8 mouse cellular contexts compared by ENCODE assay signal in the genomic region with DNA sequence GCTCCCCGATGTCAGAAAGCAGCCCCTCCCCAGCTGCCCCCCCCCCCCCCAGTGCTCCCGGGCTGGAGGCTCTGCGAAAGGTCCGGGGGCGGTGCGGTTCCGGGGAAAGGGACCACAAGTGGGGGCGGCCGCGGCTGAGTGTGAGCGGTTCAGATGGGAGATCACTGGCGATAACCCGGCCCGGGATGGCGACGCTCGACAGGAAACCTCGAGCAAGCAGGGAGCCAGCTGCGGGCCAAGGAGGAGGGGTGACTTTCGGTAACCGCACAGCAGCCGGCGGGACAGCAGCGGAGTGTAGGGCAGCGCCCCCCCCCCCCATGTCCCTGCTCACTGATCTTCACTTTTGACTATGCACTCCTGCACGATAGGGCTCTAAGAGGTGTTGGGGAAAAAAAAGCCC. TPM values are rescaled to one million over a fixed set of nuclear protein-coding genes. Genes with fewer than 3 reads are reported as not detected.
A peak's percentile ranks its signal among the peaks of the same experiment; 100 is the strongest.
DNase-seq lines count a peak whose midpoint lies in the region; ATAC-seq and TF ChIP-seq lines count a peak whose summit lies in the region.

No protein-coding gene starts in this region.

- H3K27me3 ChIP-seq in testis, adult 2 months (ENCODE audit: control insufficient read depth, insufficient read depth, low read length), result peaks cover 3% of the 10 kb centered on the region; the same call in 1 of the 2 replicates
- peaks cover 54% of the 10 kb centered on the region for H3K27me3 ChIP-seq in embryonic facial prominence, embryonic 15.5 days
- H3K27me3 ChIP-seq in small intestine, adult 2 months (ENCODE audit: control insufficient read depth, insufficient read depth, low read length), result no peaks in the 10 kb centered on the region

- H3K9me3 ChIP-seq in embryonic facial prominence, embryonic 15.5 days (replicated peaks), result no peaks in the 10 kb centered on the region

- TF ChIP-seq CTCF in testis, adult 2 months (IDR thresholded peaks at IDR 0.05; ENCODE audit: control insufficient read depth, insufficient read depth, insufficient replicate concordance, low read depth, low read length), result no peak
- no peak for TF ChIP-seq CTCF in small intestine, adult 2 months (IDR thresholded peaks at IDR 0.05; ENCODE audit: extremely low read depth, insufficient read length, insufficient replicate concordance, low read depth, low read length)

- no peak; the same call in 1 of the 2 replicates for ATAC-seq in embryonic facial prominence, embryonic 15.5 days (ENCODE audit: insufficient number of reproducible peaks, low FRiP score, low TSS enrichment, low read depth)
- peak; percentile 58 for ATAC-seq in inflammation-experienced regulatory T-cells, adult 6 months

- 0 out of 2 replicates have a peak overlapping the region, but pooled peaks have one; percentile 15 for H3K9ac ChIP-seq in embryonic facial prominence, embryonic 15.5 days

- H3K4me2 ChIP-seq in embryonic facial prominence, embryonic 15.5 days (replicated peaks), result peak overlapping the region; percentile 99

- H3K36me3 ChIP-seq in testis, adult 2 months (ENCODE audit: control insufficient read depth, insufficient read depth, low read length), result no peaks in the 10 kb centered on the region
- no peaks in the 10 kb centered on the region for H3K36me3 ChIP-seq in embryonic facial prominence, embryonic 15.5 days
- no peaks in the 10 kb centered on the region for H3K36me3 ChIP-seq in small intestine, adult 2 months (ENCODE audit: control insufficient read depth, insufficient read depth, low read length)

- DNase-seq in testis, postnatal 14 days (ENCODE audit: low spot score), result no peak
- DNase-seq in lung, postnatal 10 days, result peak; percentile 48
- no peak for DNase-seq in cerebellum, adult 9-10 months
- no peak for DNase-seq in urinary bladder, adult 18-20 months (ENCODE audit: low spot score in 2 of 2)

- peak overlapping the region; percentile 65 for H3K4me3 ChIP-seq in testis, adult 2 months (ENCODE audit: control insufficient read depth, low read depth, low read length)
- peak overlapping the region; percentile 50 for H3K4me3 ChIP-seq in embryonic facial prominence, embryonic 15.5 days (replicated peaks)
- peak overlapping the region; percentile 66 for H3K4me3 ChIP-seq in small intestine, adult 2 months (ENCODE audit: low read depth, low read length)

- H3K4me1 ChIP-seq in testis, adult 2 months (ENCODE audit: control insufficient read depth, insufficient read depth, low read length), result peaks cover 12% of the 10 kb centered on the region
- H3K4me1 ChIP-seq in embryonic facial prominence, embryonic 15.5 days, result peaks cover 23% of the 10 kb centered on the region
- peaks cover 23% of the 10 kb centered on the region for H3K4me1 ChIP-seq in small intestine, adult 2 months (ENCODE audit: control insufficient read depth, insufficient read depth, insufficient read length, low read length)

- WGBS in embryonic facial prominence, embryonic 15.5 days, result under 1% methylated on average over 26 of the region's 26 CpGs
- WGBS in small intestine, adult 2 months, result 1% methylated on average over 26 of the region's 26 CpGs

- H3K27ac ChIP-seq in testis, adult 2 months (ENCODE audit: control insufficient read depth, insufficient read depth, low read depth, low read length), result no peak overlapping the region
- no peak overlapping the region for H3K27ac ChIP-seq in embryonic facial prominence, embryonic 15.5 days (replicated peaks)
- peak overlapping the region; percentile 35; the same call in 1 of the 2 replicates for H3K27ac ChIP-seq in small intestine, adult 2 months (ENCODE audit: insufficient read depth, low read depth, low read length)

- TF ChIP-seq POLR2A in testis, adult 2 months (IDR thresholded peaks at IDR 0.05; ENCODE audit: control insufficient read depth, low read depth, low read length), result no peak
- no peak for TF ChIP-seq POLR2A in small intestine, adult 2 months (IDR thresholded peaks at IDR 0.05; ENCODE audit: low read depth, low read length)

RNA-seq across cellular contexts. Expression of a gene that starts 56.5 kb away (rescaled TPM):
- polyA plus RNA-seq in testis, adult 2 months (2012; rRNA removed), result 16.6 and 17.2 TPM in 2 replicates
- 0.99 and 1.00 TPM in 2 replicates for polyA plus RNA-seq in embryonic facial prominence, embryonic 15.5 days (2015; fragmentation: Nextera tagmentation; extraction: Ambion mirVana)
- 100 to 1,000 TPM; 373 to 445 (median 435) TPM for polyA plus RNA-seq in inflammation-experienced regulatory T-cells, adult 6 months (2017; shearing (Covaris generic))
- 2.2 and 4.8 TPM in 2 replicates for polyA plus RNA-seq in small intestine, adult 2 months (2012; rRNA removed)

Comparison
In these comparisons a context has a peak if more than half of its experiments do, and no peak if none do; other contexts are left out.
1. RNA of a gene that starts 56.5 kb away (polyA plus RNA-seq): 373 to 445 TPM in inflammation-experienced regulatory T-cells, adult 6 months; 16.6 to 17.2 TPM in testis, adult 2 months, 2.2 to 4.8 TPM in small intestine, adult 2 months and 0.99 to 1.00 TPM in embryonic facial prominence, embryonic 15.5 days; every median in the first group is over 10 times any median in the second.
2. Peak in every context shown above with its lines, with median percentiles within 50 percentile points of each other: H3K4me3 ChIP-seq.